Mouse (Mus musculus) left cerebral cortex, adult 18-20 months (tissue): ENCODE data around the gene Rps15. TPM values are rescaled to one million over a fixed set of nuclear protein-coding genes. Genes with fewer than 3 reads are reported as not detected.

Experiments used
- DNase-seq, 2 experiments: peaks; one replicate each; pipeline ENCODE4 v3.0.0; 2021 to 2022; ENCODE audit warnings: low spot score in 2 of 2, mixed read lengths in 1 of 2
- total RNA-seq, 2 experiments: library from RNA; stranded (reverse); gene quantifications; 2 replicates each; pipeline ENCODE4 v1.2.3; 2021

Gene Rps15
- total RNA-seq, 2 experiments from 2014 or later: 965 to 1,061 TPM

DNA sequence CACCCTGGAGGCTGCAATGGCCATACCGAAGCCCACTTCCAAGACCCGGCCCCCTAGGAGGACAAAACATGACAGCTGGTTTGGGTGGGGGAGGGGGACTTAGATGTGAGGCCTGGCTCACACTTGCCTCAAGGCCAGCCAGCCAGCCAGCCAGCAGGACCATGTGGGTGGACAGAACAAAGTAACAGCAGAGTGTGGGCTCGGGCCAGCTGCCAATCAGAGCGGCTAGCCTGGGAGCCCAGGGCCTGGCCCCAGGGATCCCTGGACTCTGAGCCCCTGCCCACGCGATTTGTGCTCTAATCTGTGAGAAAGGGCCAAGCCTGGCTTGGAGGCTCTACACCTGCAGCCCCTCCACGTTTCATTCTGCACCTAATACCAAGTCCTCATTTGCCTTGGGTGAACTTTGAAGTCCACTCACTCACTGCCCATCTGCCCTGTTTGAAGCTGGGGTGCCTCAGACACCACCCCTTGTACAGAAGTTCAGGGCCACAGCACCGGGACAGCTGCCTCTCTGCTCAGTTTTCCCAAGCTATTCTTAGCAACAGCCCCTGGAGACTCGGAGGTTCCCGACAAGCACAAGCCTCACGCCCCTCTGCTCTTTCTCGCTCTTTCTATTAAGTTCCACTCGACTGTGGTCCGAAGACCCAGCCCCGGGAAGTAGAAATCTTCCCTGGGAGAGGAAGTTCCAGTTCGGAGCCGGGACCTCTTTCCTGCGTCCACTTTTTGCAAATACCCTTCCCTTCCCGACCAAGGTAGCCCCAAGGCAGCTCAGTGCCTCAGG is 32.2 kb upstream of the Rps15 start:
- DNase-seq: peak; percentile 69 to 78

DNA sequence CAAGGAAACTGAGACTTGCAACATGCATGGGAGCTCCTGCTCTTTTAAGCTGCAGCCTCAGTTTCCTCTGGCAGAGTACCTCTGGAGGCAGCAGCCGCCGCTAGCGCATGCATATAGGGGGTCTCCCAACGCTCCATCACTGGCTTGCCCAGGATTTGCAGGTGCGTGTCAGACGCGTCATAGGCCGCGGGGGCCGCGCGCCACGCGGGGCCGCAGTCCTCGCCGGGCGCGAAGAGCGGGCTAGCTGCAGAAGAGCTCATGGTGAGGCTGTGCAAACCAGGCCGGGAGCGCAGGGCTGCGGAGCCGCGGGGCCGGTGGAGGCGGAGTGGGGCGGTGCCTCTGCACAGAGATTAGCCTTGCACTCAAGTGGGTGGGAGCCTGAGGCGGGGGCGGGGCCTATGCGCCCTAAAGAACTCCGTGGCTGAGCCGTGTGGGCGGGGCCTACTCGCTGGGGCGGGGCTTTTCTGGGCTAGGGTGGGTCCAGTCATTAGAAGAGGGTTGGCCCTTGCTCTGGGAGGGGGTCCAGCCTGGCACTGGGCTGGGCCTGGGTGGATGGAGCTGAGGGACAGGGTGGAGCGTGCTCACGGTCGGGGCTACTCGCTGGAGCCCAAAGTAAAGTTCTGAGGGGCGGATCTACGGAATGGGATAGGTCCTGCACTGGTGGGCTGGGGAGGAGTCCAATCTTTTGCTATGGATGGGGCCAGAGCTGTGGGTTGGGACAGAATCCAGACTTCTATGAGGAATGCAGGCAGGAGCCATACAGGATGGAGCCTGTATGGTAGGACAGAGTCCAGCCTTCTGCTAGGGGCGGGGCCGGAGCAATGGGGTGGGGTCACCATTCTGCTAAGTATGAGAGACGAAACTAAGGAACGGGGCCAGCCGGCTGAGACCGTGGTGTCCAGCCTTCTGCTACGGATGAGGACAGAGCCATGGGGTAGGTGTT is 31.3 kb upstream of the Rps15 start, which contains the start of the genes Gamt and Dazap1:
TSS of gene Gamt (minus strand) at position 371 of the 943 bp plus-strand sequence.
TSS of gene Dazap1 (plus strand) at position 845 of the 943 bp plus-strand sequence.
- peak; percentile 89 to 91 for DNase-seq

DNA sequence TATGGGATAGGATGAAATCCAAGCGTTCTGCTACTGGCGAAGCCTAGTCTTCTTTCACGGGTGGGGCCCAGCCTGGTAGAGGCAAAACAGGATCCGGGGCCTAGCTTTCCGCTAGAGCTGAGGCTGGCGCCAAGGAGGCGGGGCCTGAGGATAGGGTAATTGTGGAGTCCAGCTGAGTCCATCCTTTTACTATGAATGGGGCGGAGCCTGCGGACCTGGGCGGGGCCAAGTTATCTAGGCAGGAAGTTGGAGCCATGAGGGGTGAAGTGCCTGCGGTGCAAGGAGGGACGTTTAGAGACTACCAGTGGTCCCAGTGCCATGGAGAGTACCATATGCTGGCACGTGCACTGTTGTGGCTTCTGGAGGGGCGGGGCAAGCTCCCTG is 30.7 kb upstream of the Rps15 start:
- peak; percentile 84 to 86 for DNase-seq

DNA sequence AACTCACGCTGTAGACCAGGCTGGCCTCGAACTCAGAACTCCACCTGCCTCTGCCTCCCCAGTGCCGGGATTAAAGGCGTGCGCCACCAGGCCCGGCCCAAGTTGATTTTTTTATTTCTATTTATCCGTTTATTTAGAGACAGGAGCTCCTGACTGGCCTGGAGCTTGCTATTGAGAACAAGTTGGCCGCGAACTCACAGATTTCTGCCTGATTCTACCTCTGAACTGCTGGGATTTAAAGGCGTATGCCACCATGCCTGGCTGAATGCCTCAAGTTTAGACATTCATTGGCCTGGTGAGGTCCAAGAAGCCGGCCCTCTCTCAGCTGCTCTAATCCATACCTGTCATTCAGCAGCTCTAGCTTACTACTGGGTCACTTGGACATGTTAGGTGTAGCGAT is 30.1 kb upstream of the Rps15 start:
- no peak for DNase-seq

DNA sequence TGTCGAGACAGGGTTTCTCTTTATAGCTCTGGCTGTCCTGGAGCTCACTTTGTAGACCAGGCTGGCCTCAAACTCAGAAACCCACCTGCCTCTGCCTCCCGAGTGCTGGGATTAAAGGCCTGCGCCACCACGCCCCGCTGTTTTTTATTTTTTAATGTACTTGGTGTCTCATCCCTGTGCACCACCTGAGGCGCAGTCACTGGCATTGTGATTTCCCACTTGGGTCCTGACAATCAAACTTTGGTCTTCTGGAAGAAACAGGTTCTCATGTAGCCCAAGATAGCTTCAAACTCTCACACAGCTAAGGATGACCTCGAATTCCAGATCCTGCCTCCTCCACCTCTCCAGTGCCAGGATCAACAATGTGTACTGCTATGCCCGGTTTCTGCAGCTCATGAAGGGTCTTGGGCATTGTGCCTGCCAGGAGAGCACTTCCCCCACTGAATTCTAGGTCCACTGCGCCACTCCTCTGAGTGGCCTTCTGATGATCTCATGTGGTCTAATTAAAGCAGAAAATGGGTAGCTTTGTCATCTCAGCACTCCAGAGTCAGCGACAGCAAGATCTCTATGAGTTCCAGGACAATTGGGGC is 29.4 kb upstream of the Rps15 start:
- DNase-seq: no peak

GRCm38 (mm10) chr10:80264341-80265148 is 27.7 kb upstream of the Rps15 start:
- peak; percentile 98 to 99 for DNase-seq

DNA sequence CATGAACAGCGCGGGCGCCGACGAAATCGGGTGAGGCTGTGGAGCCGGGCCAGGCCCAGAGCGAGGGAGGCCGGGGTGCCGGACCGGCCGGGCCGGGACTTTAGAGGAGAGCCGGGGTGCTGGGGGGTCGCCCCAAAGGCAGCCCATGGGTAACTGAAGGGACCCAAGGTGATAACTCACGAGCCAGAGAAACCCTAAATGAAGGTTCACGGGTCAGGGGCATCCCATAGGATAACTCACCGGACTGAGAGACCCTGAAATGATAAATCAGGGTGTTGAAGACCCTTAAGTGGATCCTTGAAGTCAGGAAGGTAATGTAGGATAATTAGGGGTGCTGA is 27.1 kb upstream of the Rps15 start:
- DNase-seq: no peak

GRCm38 (mm10) chr10:80270099-80270498 is 22.2 kb upstream of the Rps15 start:
- no peak for DNase-seq

GRCm38 (mm10) chr10:80270734-80271181 is 21.5 kb upstream of the Rps15 start:
- DNase-seq: no peak

GRCm38 (mm10) chr10:80271186-80271843 is 20.9 kb upstream of the Rps15 start:
- DNase-seq: no peak

DNA sequence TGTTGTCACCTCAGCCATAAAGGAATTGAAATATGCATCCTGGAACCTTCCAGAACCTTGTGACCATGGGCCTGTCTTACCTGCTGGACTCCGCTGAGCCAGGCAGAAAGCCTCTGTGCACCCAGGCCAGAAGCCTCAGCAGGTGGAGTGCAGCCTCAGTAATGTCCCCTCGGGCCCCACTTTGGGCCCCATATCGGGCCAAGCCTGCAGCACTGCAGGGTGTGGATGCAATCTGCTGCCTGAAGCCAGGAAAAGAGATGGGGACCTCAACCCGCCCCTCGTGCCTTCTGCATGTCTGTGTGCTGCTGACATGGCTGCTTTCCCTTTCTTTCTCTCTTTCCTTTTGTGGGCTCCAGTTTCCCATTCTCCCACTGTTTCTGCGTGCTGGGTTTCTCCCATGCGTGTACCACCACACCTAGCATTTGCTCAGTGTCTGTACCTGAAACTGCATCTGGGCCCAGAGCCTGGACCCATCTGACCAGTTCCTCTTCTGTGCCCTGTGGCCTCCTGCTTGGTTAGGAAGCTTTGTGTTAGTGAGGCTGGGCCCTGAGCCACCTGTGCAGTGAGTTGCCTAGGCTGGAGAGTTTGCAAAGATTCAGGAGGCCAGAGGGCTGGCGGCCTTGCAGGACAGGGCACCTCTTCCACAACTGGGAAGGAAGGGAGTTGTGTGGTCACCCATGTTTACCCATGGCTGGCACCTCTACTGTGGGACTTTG is 20.2 kb upstream of the Rps15 start:
- DNase-seq: no peak

GRCm38 (mm10) chr10:80273847-80274246 is 18.4 kb upstream of the Rps15 start:
- no peak for DNase-seq

DNA sequence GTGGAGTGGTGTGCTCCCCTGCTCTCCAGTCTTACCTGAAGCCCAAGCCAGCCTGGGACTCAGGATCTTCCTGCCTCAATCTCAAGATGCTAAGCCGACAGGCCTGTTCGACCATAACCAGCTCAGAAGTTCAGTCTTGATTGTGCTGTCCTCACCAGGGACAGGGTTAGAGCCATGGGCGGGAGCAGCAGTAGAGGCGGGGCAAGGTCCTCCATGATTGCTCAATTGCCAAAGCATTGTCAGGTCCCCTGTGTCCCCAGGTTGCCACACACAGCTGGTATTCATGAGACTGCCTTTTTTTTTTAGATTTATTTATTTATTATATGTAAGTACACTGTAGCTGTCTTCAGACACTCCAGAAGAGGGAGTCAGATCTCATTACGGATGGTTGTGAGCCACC is 16.0 kb upstream of the Rps15 start:
- no peak for DNase-seq

GRCm38 (mm10) chr10:80278390-80278789 is 13.9 kb upstream of the Rps15 start:
- DNase-seq: no peak

DNA sequence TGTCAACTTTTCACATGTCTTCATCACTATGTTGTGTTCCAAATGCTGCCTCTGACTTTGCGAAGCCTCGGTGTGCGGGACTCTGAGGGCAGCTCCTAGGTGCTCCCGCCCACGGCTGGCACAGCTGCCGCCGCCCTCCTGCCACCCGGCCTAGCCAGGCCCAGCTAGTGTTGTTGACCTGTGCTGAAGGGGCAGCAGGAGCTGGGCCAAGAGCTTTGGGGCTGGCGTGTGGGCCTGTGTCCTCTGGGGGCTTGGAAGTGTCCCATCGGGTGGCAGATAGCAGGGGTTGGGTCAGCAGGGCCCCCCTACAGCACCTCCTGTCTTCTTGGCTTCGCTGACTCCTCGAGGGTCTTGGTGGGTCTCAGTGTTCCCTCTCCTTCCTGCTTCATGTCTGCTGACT is 13.0 kb upstream of the Rps15 start:
- DNase-seq: no peak

- no peak for DNase-seq
Observed at GRCm38 (mm10) chr10:80281304-80281703, 10.9 kb upstream of the Rps15 start.

- no peak for DNase-seq
Observed at GRCm38 (mm10) chr10:80281921-80282371, 10.3 kb upstream of the Rps15 start.

GRCm38 (mm10) chr10:80282481-80283441 is 9.5 kb upstream of the Rps15 start:
- no peak for DNase-seq
